Mouse (Mus musculus) mature B cell (primary cell): ENCODE data around the gene Rab5b.
"Not testable (repeated sequence)": the region's sequence is repeated elsewhere in the genome, so short reads cannot be mapped to it uniquely, and the experiment has no call there.

Experiments
- in situ Hi-C: fragments of 300-500 bp; cut with MboI; formaldehyde crosslinking; loops from 2 replicates; pipeline ENCODE4 v1.14.3; 2019

The Rab5b gene

GRCm38 (mm10) chr10:128695992-128696807, at the start of gene Rab5b:
Gene Rab5b (minus strand): TSS chr10:128696264.
- in situ Hi-C loops, result no loop called here

GRCm38 (mm10) chr10:128744680-128745601, 48.9 kb upstream of the Rab5b start, which contains the start of gene Dgka:
Gene Dgka (minus strand): TSS chr10:128744855.
- in situ Hi-C loops, result no loop called here

GRCm38 (mm10) chr10:128744211-128744610, 48.1 kb upstream of the Rab5b start:
- in situ Hi-C loops, result no loop called here

GRCm38 (mm10) chr10:128743791-128744191, 47.7 kb upstream of the Rab5b start:
- in situ Hi-C loops, result no loop called here

- in situ Hi-C loops, result no loop called here
Observed at GRCm38 (mm10) chr10:128743235-128743634, 47.2 kb upstream of the Rab5b start.

GRCm38 (mm10) chr10:128742616-128743015, 46.6 kb upstream of the Rab5b start:
- in situ Hi-C loops, result no loop called here

- in situ Hi-C loops, result no loop called here
Observed at GRCm38 (mm10) chr10:128740296-128740695, 44.2 kb upstream of the Rab5b start.

- in situ Hi-C loops, result no loop called here
Observed at GRCm38 (mm10) chr10:128737435-128737834, 41.4 kb upstream of the Rab5b start.

- in situ Hi-C loops, result no loop called here
Observed at GRCm38 (mm10) chr10:128731992-128732391, 35.9 kb upstream of the Rab5b start.

GRCm38 (mm10) chr10:128731002-128731433, 35.0 kb upstream of the Rab5b start:
- in situ Hi-C loops, result no loop called here

GRCm38 (mm10) chr10:128728059-128728458, 32.0 kb upstream of the Rab5b start:
- in situ Hi-C loops, result no loop called here

GRCm38 (mm10) chr10:128725466-128725865, 29.4 kb upstream of the Rab5b start:
- in situ Hi-C loops, result not testable (repeated sequence)

GRCm38 (mm10) chr10:128715559-128716537, 19.8 kb upstream of the Rab5b start:
- in situ Hi-C loops, result no loop called here

- in situ Hi-C loops, result not testable (repeated sequence)
Observed at GRCm38 (mm10) chr10:128711318-128711717, 15.3 kb upstream of the Rab5b start.

- in situ Hi-C loops, result no loop called here
Observed at GRCm38 (mm10) chr10:128705317-128705693, 9.2 kb upstream of the Rab5b start.

- in situ Hi-C loops, result no loop called here
Observed at GRCm38 (mm10) chr10:128704491-128705316, 8.6 kb upstream of the Rab5b start, which contains the start of gene Cdk2. Gene Cdk2 (minus strand): TSS chr10:128705031.

- in situ Hi-C loops, result no loop called here
Observed at GRCm38 (mm10) chr10:128703895-128704294, 7.8 kb upstream of the Rab5b start, which contains the start of gene Pmel. Gene Pmel (plus strand): TSS chr10:128704195.

GRCm38 (mm10) chr10:128702328-128703007, 6.4 kb upstream of the Rab5b start:
- in situ Hi-C loops, result no loop called here

- in situ Hi-C loops, result no loop called here
Observed at GRCm38 (mm10) chr10:128700712-128701111, 4.6 kb upstream of the Rab5b start.

- in situ Hi-C loops, result no loop called here
Observed at GRCm38 (mm10) chr10:128699611-128700010, 3.5 kb upstream of the Rab5b start.
